Mouse (Mus musculus) heart, embryonic 10.5 days (tissue): ENCODE results near the gene Actr3b. TPM values are rescaled to one million over a fixed set of nuclear protein-coding genes. Genes with fewer than 3 reads are reported as not detected.

Source experiments
- DNase-seq: peaks from one replicate; pipeline ENCODE4 v3.0.0-alpha.2; 2017; ENCODE audit warnings: low spot score
- H3K27ac ChIP-seq: fragments of 300-500 bp; sonication (generic); 2 replicates; pipeline ENCODE4 v1.5.1; 2016; ENCODE audit warnings: mild to moderate bottlenecking
- H3K27me3 ChIP-seq: fragments of 300-500 bp; sonication (generic); 2 replicates; pipeline ENCODE4 v1.6.1; 2016; ENCODE audit warnings: mild to moderate bottlenecking; ENCODE audit not compliant: poor library complexity, insufficient read depth, severe bottlenecking
- H3K36me3 ChIP-seq: fragments of 300-500 bp; sonication (generic); 2 replicates; pipeline ENCODE4 v1.6.1; 2016; ENCODE audit warnings: mild to moderate bottlenecking, moderate library complexity
- H3K4me1 ChIP-seq: fragments of 300-500 bp; sonication (generic); 2 replicates; pipeline ENCODE4 v1.6.1; 2016; ENCODE audit warnings: mild to moderate bottlenecking
- H3K4me3 ChIP-seq: fragments of 300-500 bp; sonication (generic); 2 replicates; pipeline ENCODE4 v1.5.1; 2016; ENCODE audit warnings: mild to moderate bottlenecking, moderate library complexity
- H3K9me3 ChIP-seq: fragments of 300-500 bp; sonication (generic); 2 replicates; pipeline ENCODE4 v1.6.1; 2016; ENCODE audit warnings: mild to moderate bottlenecking, moderate library complexity
- WGBS: fragments of 180-500 bp; shearing (Covaris S2); methylation state at CpG from one replicate; pipeline ENCODE4 v1.1.7; 2016; 5-methylcytosine and 5-hydroxymethylcytosine counted together
- polyA plus RNA-seq: library from polyadenylated mRNA; unstranded; fragments of >200 nt; fragmentation: Nextera tagmentation; extraction: Ambion mirVana; gene quantifications from 2 replicates; pipeline ENCODE4 v1.2.1, GENCODE M21; 2016

The Actr3b gene
- polyA plus RNA-seq, 1 experiment from 2014 or later, result 22.7 TPM

GRCm38 (mm10) chr5:25753556-25754235, 6.1 kb upstream of the Actr3b start:
- Histone ChIP-seq H3K4me1 (peaks cover 47% of the 10 kb centered on the region), H3K27me3 (no peaks in the 10 kb centered on the region), H3K36me3 (no peaks in the 10 kb centered on the region), H3K9me3 (no peaks in the 10 kb centered on the region), H3K4me3 (no peak overlapping the region), H3K27ac (peak overlapping the region; percentile 81)
- 43% methylated on average over 8 of the region's 8 CpGs for WGBS
- no peak for DNase-seq

GRCm38 (mm10) chr5:25754236-25754766, 5.5 kb upstream of the Actr3b start:
- H3K9me3 ChIP-seq, result no peaks in the 10 kb centered on the region
- 10% methylated on average over 2 of the region's 2 CpGs for WGBS
- no peaks in the 10 kb centered on the region for H3K36me3 ChIP-seq
- H3K4me1 ChIP-seq, result peaks cover 41% of the 10 kb centered on the region
- no peak for DNase-seq
- H3K4me3 ChIP-seq, result no peak overlapping the region
- H3K27me3 ChIP-seq, result no peaks in the 10 kb centered on the region
- H3K27ac ChIP-seq, result peak overlapping the region; percentile 81

DNA sequence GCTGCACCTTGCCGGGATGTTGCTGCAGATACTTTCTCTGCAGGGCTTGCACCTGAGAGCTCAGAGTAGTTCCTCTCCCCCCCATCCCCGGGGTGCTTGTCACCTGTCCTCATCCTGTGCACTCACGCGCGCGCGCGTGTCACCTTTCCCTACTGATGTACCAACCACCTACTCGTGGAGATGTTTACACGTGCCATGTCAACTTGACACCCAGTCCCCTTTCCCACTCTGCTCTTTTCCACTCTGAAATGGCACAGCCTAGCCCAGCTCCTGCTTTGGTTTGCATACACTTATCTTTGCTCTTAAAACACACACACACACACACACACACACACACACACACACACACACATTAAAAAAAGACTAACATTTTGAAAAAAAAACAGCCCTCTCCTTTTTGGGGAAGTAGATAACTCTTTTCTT, 624 bp downstream of the Actr3b start:
- Histone ChIP-seq H3K9me3 (no peaks in the 10 kb centered on the region), H3K4me3 (peak overlapping the region; percentile 91), H3K27me3 (no peaks in the 10 kb centered on the region; the same call in 1 of the 2 replicates), H3K36me3 (no peaks in the 10 kb centered on the region), H3K27ac (peak overlapping the region; percentile 90), H3K4me1 (peaks cover 24% of the 10 kb centered on the region)
- no peak for DNase-seq
- WGBS, result 3% methylated on average over 9 of the region's 10 CpGs

- H3K4me3 ChIP-seq, result no peak overlapping the region; the same call in 1 of the 2 replicates
- no peaks in the 10 kb centered on the region; the same call in 1 of the 2 replicates for H3K27me3 ChIP-seq
- no peak for DNase-seq
- H3K36me3 ChIP-seq, result no peaks in the 10 kb centered on the region
- peaks cover 24% of the 10 kb centered on the region for H3K4me1 ChIP-seq
- 65% methylated on average over 3 of the region's 3 CpGs for WGBS
- no peaks in the 10 kb centered on the region for H3K9me3 ChIP-seq
- H3K27ac ChIP-seq, result no peak overlapping the region
Observed at GRCm38 (mm10) chr5:25760871-25761270, 1.1 kb downstream of the Actr3b start.

GRCm38 (mm10) chr5:25761850-25762249, 2.1 kb downstream of the Actr3b start:
- H3K27ac ChIP-seq, result peak overlapping the region; percentile 29; the same call in 1 of the 2 replicates
- 58% methylated on average over 2 of the region's 2 CpGs for WGBS

DNA sequence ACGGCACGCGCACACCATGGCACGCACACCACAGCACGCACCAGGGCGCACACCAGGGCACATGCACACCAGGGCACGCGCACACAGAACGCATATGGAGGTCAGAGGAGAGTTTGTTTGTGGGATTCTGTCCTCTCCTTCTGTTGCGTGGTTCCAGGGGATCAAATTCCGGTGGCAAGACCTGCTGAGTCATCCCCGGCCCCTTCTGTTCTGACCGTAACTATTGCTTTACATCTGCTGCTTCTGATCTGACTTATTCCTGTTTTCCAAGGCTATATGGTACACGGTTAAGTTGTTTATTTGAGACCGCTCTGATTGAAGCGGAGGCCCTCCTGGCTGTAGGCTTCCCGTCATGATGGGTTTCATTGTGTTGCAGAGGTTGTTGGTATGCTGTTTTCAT, 9.2 kb downstream of the Actr3b start:
- Histone ChIP-seq H3K27me3 (no peaks in the 10 kb centered on the region), H3K36me3 (0 out of 2 replicates have a peak, but pooled peaks cover 4% of the 10 kb centered on the region), H3K27ac (0 out of 2 replicates have a peak overlapping the region, but pooled peaks have one; percentile 29), H3K4me1 (peaks cover 6% of the 10 kb centered on the region; the same call in 1 of the 2 replicates), H3K9me3 (peaks cover 4% of the 10 kb centered on the region; the same call in 1 of the 2 replicates), H3K4me3 (peak overlapping the region; percentile 50)
- no peak for DNase-seq
- 60% methylated on average over 17 of the region's 17 CpGs for WGBS

More at GRCm38 (mm10) chr5:25761850-25762249, 2.1 kb downstream of the Actr3b start:
- no peak overlapping the region for H3K4me3 ChIP-seq
- no peaks in the 10 kb centered on the region for H3K36me3 ChIP-seq
- H3K4me1 ChIP-seq, result peaks cover 24% of the 10 kb centered on the region
- no peak for DNase-seq
- H3K27me3 ChIP-seq, result no peaks in the 10 kb centered on the region; the same call in 1 of the 2 replicates
- no peaks in the 10 kb centered on the region for H3K9me3 ChIP-seq

DNA sequence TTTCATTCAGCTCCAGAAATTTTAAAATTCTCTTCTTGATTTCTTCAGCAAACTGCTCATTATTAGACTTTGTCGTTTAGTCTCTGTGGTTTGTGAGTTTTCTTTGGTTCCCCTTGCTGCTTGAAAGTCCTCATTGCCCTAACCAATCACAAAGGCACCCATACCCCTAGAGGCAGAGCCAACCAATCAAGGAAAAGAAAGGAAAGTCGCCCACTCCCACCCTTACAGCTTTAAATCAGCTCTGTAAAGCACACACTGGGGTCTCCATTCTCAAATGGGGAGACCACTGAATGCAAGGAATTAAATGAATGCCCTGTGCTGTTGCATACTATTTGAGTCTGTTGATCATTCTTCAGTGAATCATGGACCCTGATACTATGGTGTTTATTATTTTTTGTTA, 9.6 kb downstream of the Actr3b start:
- H3K9me3 ChIP-seq, result peaks cover 4% of the 10 kb centered on the region; the same call in 1 of the 2 replicates

DNA sequence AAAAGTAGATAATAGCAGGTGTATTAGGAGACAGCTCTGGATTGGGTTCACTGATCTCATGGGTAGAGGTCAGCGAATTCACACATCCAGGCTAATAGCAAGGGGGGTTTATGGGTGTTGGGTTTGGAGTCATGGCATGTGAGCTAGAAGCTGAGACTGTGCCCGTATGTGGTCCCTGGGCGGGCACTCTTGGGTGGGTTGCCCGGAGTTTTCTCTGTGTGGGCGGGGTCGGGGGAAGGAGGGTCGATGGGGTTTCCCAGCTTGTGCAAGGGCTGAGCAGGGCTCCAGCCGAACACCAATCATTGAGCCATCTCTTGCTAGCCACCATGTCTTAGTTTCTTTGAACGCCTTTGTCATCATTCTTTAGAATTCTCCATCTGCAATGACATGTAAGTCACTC, 12.7 kb downstream of the Actr3b start:
- peaks cover 4% of the 10 kb centered on the region; the same call in 1 of the 2 replicates for H3K9me3 ChIP-seq
- 0 out of 2 replicates have a peak, but pooled peaks cover 4% of the 10 kb centered on the region for H3K36me3 ChIP-seq
- no peak overlapping the region for H3K4me3 ChIP-seq
- H3K27me3 ChIP-seq, result no peaks in the 10 kb centered on the region
- 94% methylated on average over 9 of the region's 9 CpGs for WGBS
- peaks cover 13% of the 10 kb centered on the region for H3K4me1 ChIP-seq
- H3K27ac ChIP-seq, result no peak overlapping the region
- DNase-seq, result no peak

More for the DNA sequence above, 9.6 kb downstream of the Actr3b start:
- Histone ChIP-seq H3K27ac (no peak overlapping the region), H3K36me3 (0 out of 2 replicates have a peak, but pooled peaks cover 4% of the 10 kb centered on the region), H3K27me3 (no peaks in the 10 kb centered on the region), H3K4me1 (peaks cover 10% of the 10 kb centered on the region), H3K4me3 (peak overlapping the region; percentile 50; the same call in 1 of the 2 replicates)
- 47% methylated on average over 2 of the region's 2 CpGs for WGBS
- no peak for DNase-seq

DNA sequence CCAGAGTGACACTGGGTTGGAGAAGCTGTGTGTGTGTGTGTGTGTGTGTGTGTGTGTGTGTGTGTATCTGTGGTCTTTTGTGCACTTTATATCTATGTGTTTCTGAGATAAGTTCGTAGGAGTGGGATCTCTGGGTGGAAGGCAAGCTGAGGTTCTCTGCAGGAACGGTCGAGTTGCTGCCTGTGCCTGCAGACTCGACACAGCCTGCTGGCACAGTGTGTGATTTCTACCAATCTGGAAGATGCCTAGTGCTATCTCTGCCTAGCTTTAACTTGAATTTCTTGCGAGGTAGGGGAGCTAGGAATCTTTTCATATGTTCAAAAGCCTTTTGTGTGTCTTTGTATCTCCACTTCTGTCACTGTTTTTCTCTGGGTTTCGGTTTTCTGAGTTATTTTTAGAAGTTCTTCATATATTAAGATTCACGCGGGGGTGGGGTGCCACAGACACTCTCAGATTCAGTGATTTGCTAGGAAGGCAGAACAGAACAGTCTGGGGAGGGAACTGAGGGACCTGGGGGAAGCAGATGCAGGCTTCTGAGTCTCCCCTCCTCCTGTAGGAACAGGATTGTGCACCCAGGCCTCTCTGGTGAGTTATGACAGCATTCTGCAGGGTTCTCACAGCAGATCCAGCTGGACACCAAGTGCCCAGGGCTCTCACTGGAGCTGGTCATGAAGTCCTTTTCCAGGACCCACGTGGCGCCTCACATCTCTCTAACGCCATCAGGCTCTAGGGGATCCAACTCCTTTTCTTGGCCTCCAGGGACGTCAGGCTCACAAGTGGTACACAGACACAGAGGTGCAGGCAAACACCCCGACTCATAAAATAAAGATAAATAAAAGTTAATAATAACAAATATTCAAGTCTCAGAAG, 14.4 kb downstream of the Actr3b start:
- peaks cover 6% of the 10 kb centered on the region; the same call in 1 of the 2 replicates for H3K36me3 ChIP-seq
- H3K4me1 ChIP-seq, result peaks cover 13% of the 10 kb centered on the region
- DNase-seq, result no peak
- H3K27me3 ChIP-seq, result no peaks in the 10 kb centered on the region
- no peak overlapping the region for H3K4me3 ChIP-seq
- peaks cover 4% of the 10 kb centered on the region; the same call in 1 of the 2 replicates for H3K9me3 ChIP-seq
- H3K27ac ChIP-seq, result peak overlapping the region; percentile 44; the same call in 1 of the 2 replicates
- WGBS, result 59% methylated on average over 13 of the region's 13 CpGs

DNA sequence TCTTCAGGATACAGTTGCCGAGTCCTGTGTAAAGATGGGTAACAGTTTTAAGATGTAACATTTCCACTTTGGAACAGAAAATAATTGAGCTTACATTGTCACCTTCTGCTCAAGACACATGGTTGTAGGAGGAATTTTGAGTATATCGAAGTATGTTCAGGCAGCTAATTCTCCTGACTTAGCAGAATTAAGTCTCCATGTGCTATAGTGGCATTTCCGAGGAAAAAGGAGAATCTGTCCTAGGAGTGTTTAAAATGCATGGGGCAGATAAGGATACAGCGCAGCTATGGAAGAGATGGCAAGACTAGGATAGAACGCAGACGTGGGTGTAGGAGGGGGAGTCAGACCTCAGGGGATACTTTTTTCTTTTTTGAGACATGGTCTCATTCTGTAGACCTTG, 31.8 kb downstream of the Actr3b start:
- no peak overlapping the region for H3K27ac ChIP-seq
- 80% methylated on average over 6 of the region's 6 CpGs for WGBS
- H3K36me3 ChIP-seq, result no peaks in the 10 kb centered on the region

GRCm38 (mm10) chr5:25797776-25798175, 38.0 kb downstream of the Actr3b start:
- H3K4me3 ChIP-seq, result no peak overlapping the region
- H3K9me3 ChIP-seq, result no peaks in the 10 kb centered on the region
- WGBS, result 87% methylated on average over 11 of the region's 11 CpGs
- H3K27me3 ChIP-seq, result no peaks in the 10 kb centered on the region
- 0 out of 2 replicates have a peak, but pooled peaks cover 22% of the 10 kb centered on the region for H3K4me1 ChIP-seq
- DNase-seq, result peak; percentile 27
- H3K27ac ChIP-seq, result no peak overlapping the region
- H3K36me3 ChIP-seq, result no peaks in the 10 kb centered on the region

More for the DNA sequence above, 31.8 kb downstream of the Actr3b start:
- Histone ChIP-seq H3K4me3 (no peak overlapping the region), H3K27me3 (no peaks in the 10 kb centered on the region), H3K4me1 (peaks cover 14% of the 10 kb centered on the region), H3K9me3 (no peaks in the 10 kb centered on the region)
- DNase-seq, result no peak

DNA sequence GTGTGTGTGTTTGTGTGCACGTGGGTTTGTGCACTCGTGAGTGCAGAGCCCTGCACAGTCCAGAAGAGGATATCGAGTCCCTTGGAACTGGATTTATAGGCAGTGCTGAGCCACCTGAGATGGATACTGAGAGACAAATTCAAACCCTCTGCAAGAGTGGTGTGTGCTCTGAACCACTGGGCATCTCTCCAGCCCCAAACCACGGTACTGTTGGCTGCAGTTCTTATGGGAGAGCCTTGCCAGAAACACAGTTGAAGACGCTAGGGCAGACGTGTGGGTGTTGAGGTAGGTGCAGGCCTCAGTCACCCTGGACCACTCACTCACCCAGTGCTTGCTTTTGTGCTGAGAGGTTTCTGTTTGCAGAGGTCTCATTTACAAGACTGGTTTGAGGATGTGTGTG, 41.1 kb downstream of the Actr3b start:
- WGBS, result 75% methylated on average over 6 of the region's 6 CpGs
- no peaks in the 10 kb centered on the region for H3K27me3 ChIP-seq
- H3K36me3 ChIP-seq, result no peaks in the 10 kb centered on the region
- no peak overlapping the region for H3K4me3 ChIP-seq
- no peaks in the 10 kb centered on the region for H3K9me3 ChIP-seq
- H3K27ac ChIP-seq, result no peak overlapping the region
- DNase-seq, result peak; percentile 39
- H3K4me1 ChIP-seq, result 0 out of 2 replicates have a peak, but pooled peaks cover 16% of the 10 kb centered on the region
